Mouse (Mus musculus): Measurements from ENCODE around the gene Mcm10. TPM values are rescaled to one million over a fixed set of nuclear protein-coding genes. Genes with fewer than 3 reads are reported as not detected.
A peak's percentile ranks its signal among the peaks of the same experiment; 100 is the strongest.

Gene Mcm10
- polyA plus RNA-seq (2014; fragmentation: Nextera tagmentation; extraction: Ambion mirVana) = 1.8 and 3.5 TPM in 2 replicates

DNA sequence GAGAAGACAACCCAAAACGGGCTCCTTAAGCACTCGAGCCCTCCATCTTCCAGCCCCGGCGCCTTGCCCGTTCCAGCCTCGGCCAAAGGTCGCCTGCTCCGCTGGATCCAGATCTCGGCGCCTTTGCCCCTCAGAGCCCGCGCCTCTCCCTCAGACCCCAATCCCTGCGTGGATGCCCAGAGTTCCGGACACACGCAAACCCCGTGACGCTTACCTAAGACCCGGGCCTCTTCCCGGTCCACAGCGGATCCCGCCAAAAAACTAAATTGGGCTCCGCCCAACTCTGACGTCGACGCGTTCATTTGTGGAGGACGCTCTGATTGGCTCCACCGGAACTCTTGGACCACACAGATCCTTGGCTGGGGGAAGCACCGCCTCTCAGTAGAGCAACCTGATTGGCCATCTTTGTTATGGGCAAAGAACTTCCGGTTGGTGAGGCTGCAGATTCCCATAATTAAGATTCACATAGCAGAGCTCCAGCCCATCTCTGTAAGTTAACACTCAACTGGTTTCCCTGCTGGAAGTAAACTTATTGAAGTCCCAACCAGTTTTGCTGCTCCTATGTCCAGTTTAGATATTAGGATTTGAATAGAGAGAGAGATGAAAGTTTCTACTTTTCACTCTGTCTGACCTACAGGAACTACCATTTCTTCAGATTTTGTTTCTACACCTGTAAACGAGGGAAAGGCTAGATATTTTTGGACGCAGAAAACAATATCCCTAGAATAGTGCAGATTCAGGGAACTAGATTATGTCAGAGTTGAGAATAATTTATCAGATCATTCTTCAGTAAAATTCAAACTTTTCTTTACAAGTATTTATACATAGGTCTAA lies at the start of gene Mcm10:
Gene Mcm10 (minus strand): TSS at position 301 of the 834 bp plus-strand sequence.
- H3K4me1 ChIP-seq (ENCODE audit: control insufficient read depth, insufficient read depth, low read length) = no peaks in the 10 kb centered on the region
- peak within 1 kb of the TSS; percentile 48 for H3K4me3 ChIP-seq (ENCODE audit: low read depth, low read length)
- 4% methylated on average over 32 of the region's 32 CpGs for WGBS
- ATAC-seq (ENCODE audit: low read depth) = peak; percentile 100
- no peaks in the 10 kb centered on the region for H3K36me3 ChIP-seq (ENCODE audit: control insufficient read depth, insufficient read depth, low read length)
- H3K9ac ChIP-seq (replicated peaks; ENCODE audit: low read depth, low read length) = no peak within 1 kb of the TSS
- no peaks in the 10 kb centered on the region for H3K27me3 ChIP-seq (ENCODE audit: control insufficient read depth, insufficient read depth, low read length)
- H3K9me3 ChIP-seq (ENCODE audit: control insufficient read depth, low read length) = no peaks in the 10 kb centered on the region
- no peak within 1 kb of the TSS for H3K27ac ChIP-seq (ENCODE audit: low read depth, low read length)
- peak within 1 kb of the TSS; percentile 71 for H3K4me2 ChIP-seq (ENCODE audit: low read depth, low read length)

DNA sequence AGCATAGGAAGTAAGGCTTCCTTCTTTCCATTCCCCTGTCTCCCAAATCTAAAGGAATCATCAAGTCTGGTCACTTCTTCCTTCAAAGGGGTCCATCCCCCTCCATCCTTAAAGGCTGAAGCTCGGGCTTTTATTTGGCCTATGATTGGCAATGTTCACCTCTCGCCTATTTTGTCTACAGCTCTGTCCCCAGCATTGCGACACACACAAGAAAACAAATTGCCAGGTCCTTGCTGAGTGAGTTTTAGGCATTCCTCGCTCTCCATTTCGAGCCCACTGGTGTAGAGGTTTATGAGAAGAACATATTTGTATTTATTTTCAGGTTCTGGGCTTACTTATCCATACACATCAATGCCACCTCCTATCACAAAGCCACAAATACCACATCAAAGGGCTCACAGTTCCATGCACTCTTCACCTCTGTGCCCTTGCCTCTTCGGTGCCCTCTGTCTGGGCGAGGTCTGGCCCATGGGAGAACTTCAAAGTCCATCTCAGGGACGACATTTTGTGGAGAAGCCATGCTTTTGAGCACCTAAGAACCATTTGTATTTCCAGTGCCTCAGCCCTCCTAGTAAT lies 48.6 kb upstream of the Mcm10 start:
- Histone ChIP-seq H3K27me3 (ENCODE audit: control insufficient read depth, insufficient read depth, low read length) (peaks cover 2% of the 10 kb centered on the region), H3K4me1 (ENCODE audit: control insufficient read depth, insufficient read depth, low read length) (peaks cover 6% of the 10 kb centered on the region; the same call in 1 of the 2 replicates), H3K9ac (replicated peaks; ENCODE audit: low read depth, low read length) (no peak overlapping the region), H3K27ac (ENCODE audit: low read depth, low read length) (no peak overlapping the region), H3K9me3 (ENCODE audit: control insufficient read depth, low read length) (no peaks in the 10 kb centered on the region), H3K36me3 (ENCODE audit: control insufficient read depth, insufficient read depth, low read length) (no peaks in the 10 kb centered on the region), H3K4me3 (ENCODE audit: low read depth, low read length) (no peak overlapping the region), H3K4me2 (ENCODE audit: low read depth, low read length) (no peak overlapping the region)
- 82% methylated on average over 8 of the region's 8 CpGs for WGBS
- ATAC-seq (ENCODE audit: low read depth) = no peak

DNA sequence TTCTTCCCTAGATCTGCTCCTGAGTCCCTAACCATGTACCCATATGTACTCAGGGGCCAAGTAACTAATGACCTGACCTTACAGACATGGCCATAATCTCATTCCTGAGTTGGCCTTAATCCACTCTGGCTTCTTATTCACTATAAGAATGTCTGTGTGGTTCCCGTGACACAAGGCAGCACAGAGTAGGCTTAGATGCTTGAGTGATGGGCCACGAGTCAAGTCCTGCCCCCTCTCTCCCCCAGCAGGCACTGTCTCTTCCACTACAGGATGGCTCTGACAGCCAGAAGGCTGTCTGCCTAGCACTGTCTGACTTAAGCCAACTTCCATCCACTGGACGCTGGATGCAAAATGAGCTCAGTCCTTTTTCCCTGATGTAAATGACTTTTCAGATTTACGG lies 47.4 kb upstream of the Mcm10 start:
- H3K4me2 ChIP-seq (ENCODE audit: low read depth, low read length) = no peak overlapping the region
- H3K9ac ChIP-seq (replicated peaks; ENCODE audit: low read depth, low read length) = no peak overlapping the region
- no peak overlapping the region for H3K27ac ChIP-seq (ENCODE audit: low read depth, low read length)
- H3K36me3 ChIP-seq (ENCODE audit: control insufficient read depth, insufficient read depth, low read length) = no peaks in the 10 kb centered on the region
- no peak for ATAC-seq (ENCODE audit: low read depth)
- H3K9me3 ChIP-seq (ENCODE audit: control insufficient read depth, low read length) = no peaks in the 10 kb centered on the region
- H3K4me1 ChIP-seq (ENCODE audit: control insufficient read depth, insufficient read depth, low read length) = peaks cover 6% of the 10 kb centered on the region; the same call in 1 of the 2 replicates
- WGBS = 84% methylated on average over 4 of the region's 4 CpGs
- H3K27me3 ChIP-seq (ENCODE audit: control insufficient read depth, insufficient read depth, low read length) = peaks cover 2% of the 10 kb centered on the region
- no peak overlapping the region for H3K4me3 ChIP-seq (ENCODE audit: low read depth, low read length)

DNA sequence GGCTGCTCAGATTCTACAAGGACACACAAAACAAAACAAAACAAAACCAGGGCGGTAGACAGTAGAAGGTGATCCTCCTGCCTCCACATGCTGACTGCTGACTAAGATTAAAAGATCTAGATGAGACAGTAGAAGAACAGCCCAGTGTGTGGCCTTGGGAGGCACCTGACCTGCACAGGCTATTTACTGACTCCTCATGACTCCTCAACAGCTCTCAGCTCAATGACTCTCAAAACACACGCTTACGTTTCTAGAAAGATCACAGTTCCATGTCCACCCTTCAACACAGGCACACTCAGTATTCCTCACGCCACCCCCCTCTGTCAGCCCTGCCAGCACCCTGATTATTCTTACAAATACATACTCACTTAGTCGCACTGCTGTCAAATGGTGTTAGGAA lies 45.8 kb upstream of the Mcm10 start:
- peaks cover 4% of the 10 kb centered on the region; the same call in 1 of the 2 replicates for H3K4me1 ChIP-seq (ENCODE audit: control insufficient read depth, insufficient read depth, low read length)
- WGBS = 82% methylated on average over 5 of the region's 5 CpGs
- ATAC-seq (ENCODE audit: low read depth) = no peak
- H3K4me2 ChIP-seq (ENCODE audit: low read depth, low read length) = no peak overlapping the region
- no peaks in the 10 kb centered on the region; the same call in 1 of the 2 replicates for H3K27me3 ChIP-seq (ENCODE audit: control insufficient read depth, insufficient read depth, low read length)
- H3K9ac ChIP-seq (replicated peaks; ENCODE audit: low read depth, low read length) = no peak overlapping the region
- H3K36me3 ChIP-seq (ENCODE audit: control insufficient read depth, insufficient read depth, low read length) = no peaks in the 10 kb centered on the region
- no peaks in the 10 kb centered on the region for H3K9me3 ChIP-seq (ENCODE audit: control insufficient read depth, low read length)
- H3K27ac ChIP-seq (ENCODE audit: low read depth, low read length) = no peak overlapping the region
- H3K4me3 ChIP-seq (ENCODE audit: low read depth, low read length) = no peak overlapping the region

DNA sequence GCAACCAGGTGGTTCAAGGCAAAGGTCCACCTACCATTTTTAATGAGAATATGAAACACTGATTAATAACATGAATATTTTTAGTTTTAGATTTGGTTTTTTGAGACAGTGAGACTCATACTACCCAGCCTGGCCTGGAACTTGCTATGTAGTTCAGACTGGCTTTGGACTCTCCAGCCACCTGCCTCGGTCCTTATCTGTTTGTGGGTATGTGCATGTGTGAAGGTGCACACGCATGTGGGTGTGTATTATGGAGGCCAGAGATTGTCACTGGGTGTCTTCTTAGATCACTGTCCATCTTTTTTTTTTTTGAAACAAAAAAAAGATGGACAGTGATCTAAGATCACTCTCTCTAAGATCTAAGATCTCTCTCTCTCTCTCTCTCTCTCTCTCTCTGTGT lies 38.0 kb upstream of the Mcm10 start:
- no peak overlapping the region for H3K9ac ChIP-seq (replicated peaks; ENCODE audit: low read depth, low read length)
- H3K4me1 ChIP-seq (ENCODE audit: control insufficient read depth, insufficient read depth, low read length) = no peaks in the 10 kb centered on the region
- no peak for ATAC-seq (ENCODE audit: low read depth)
- H3K36me3 ChIP-seq (ENCODE audit: control insufficient read depth, insufficient read depth, low read length) = no peaks in the 10 kb centered on the region
- H3K27me3 ChIP-seq (ENCODE audit: control insufficient read depth, insufficient read depth, low read length) = no peaks in the 10 kb centered on the region
- no peak overlapping the region for H3K4me3 ChIP-seq (ENCODE audit: low read depth, low read length)
- 97% methylated on average over 2 of the region's 2 CpGs for WGBS
- H3K27ac ChIP-seq (ENCODE audit: low read depth, low read length) = no peak overlapping the region
- H3K9me3 ChIP-seq (ENCODE audit: control insufficient read depth, low read length) = no peaks in the 10 kb centered on the region
- no peak overlapping the region for H3K4me2 ChIP-seq (ENCODE audit: low read depth, low read length)

DNA sequence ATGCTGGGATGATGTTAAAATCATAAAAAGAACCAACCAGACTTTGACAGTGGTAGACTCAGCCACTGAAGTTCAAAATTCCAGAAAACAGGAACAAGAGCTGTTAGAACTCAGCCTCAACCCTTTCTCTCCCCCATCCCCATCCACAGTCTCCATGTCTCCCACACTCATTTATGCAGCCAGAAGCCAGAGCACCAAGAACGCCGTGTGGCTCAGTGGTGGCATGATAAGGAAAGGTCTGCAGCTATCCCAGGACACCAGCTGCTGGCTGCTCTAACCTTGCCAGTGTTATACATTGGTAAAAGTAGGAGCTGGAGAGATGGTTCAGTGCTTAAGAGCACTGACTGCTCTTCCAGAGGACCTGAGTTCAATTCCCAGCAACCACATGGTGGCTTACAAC lies 34.4 kb upstream of the Mcm10 start:
- Histone ChIP-seq H3K4me3 (ENCODE audit: low read depth, low read length) (no peak overlapping the region), H3K4me2 (ENCODE audit: low read depth, low read length) (no peak overlapping the region), H3K9ac (replicated peaks; ENCODE audit: low read depth, low read length) (no peak overlapping the region), H3K27me3 (ENCODE audit: control insufficient read depth, insufficient read depth, low read length) (no peaks in the 10 kb centered on the region), H3K36me3 (ENCODE audit: control insufficient read depth, insufficient read depth, low read length) (no peaks in the 10 kb centered on the region), H3K9me3 (ENCODE audit: control insufficient read depth, low read length) (no peaks in the 10 kb centered on the region), H3K27ac (ENCODE audit: low read depth, low read length) (no peak overlapping the region), H3K4me1 (ENCODE audit: control insufficient read depth, insufficient read depth, low read length) (peaks cover 4% of the 10 kb centered on the region; the same call in 1 of the 2 replicates)
- ATAC-seq (ENCODE audit: low read depth) = no peak
- 94% methylated on average over 2 of the region's 2 CpGs for WGBS

DNA sequence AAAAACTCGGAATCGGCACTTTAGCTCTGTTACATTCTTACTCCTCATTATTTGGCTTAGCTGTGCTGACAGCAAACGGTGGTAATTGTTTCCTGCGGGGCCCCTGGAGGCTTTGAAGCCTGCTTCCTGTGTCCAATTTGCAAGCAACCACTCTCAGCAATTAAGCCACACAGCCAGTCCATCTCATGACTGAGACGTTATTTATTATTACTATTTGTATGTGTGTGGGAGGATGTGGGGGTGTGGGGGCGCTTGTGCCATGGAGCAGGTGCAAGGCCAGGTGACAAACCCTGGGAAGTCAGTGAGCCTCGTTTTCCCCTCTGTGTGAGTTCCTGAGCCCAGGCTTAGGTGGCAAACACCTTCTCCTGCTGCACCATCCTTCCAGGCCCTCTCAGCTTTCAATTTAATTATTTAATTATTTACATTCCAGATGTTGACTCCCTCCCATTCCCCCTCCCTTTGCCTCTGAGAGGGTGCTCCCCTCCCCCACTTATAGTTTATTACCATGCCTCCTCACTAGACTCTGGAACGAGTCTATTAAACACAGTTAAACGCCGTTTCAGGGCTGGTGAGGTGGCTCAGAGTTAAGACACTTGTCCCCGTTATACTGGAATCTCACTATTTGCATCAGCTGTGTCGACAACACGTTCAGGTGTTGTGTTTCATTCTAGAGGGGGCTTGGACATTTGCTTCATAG lies 32.8 kb upstream of the Mcm10 start:
- WGBS = 15% methylated on average over 13 of the region's 13 CpGs
- Histone ChIP-seq H3K4me3 (ENCODE audit: low read depth, low read length) (no peak overlapping the region), H3K27me3 (ENCODE audit: control insufficient read depth, insufficient read depth, low read length) (no peaks in the 10 kb centered on the region), H3K9me3 (ENCODE audit: control insufficient read depth, low read length) (no peaks in the 10 kb centered on the region), H3K4me1 (ENCODE audit: control insufficient read depth, insufficient read depth, low read length) (peaks cover 4% of the 10 kb centered on the region; the same call in 1 of the 2 replicates), H3K9ac (replicated peaks; ENCODE audit: low read depth, low read length) (no peak overlapping the region), H3K4me2 (ENCODE audit: low read depth, low read length) (peak overlapping the region; percentile 31; the same call in 1 of the 2 replicates), H3K36me3 (ENCODE audit: control insufficient read depth, insufficient read depth, low read length) (no peaks in the 10 kb centered on the region), H3K27ac (ENCODE audit: low read depth, low read length) (peak overlapping the region; percentile 6; the same call in 1 of the 2 replicates)
- ATAC-seq (ENCODE audit: low read depth) = peak; percentile 59

DNA sequence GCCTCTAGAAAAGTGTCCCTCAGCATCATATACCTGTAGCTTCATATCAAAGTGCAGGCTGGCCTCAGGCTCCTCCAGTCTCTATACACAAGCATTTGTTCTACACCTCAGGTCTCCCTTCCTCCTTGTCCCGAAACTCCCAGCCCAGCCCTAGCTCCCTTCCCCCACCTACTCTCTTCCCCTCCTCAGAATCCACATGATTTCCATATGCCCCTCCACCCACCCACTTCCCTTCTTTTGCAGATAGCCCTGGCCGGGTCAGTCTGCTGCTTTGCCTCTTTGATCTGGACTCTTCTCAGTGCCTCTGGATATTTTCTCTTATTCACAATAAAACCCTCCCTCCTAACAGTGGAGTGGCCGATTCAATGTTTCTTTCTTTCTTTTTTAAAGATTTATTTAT lies 31.7 kb upstream of the Mcm10 start:
- Histone ChIP-seq H3K27ac (ENCODE audit: low read depth, low read length) (no peak overlapping the region), H3K27me3 (ENCODE audit: control insufficient read depth, insufficient read depth, low read length) (no peaks in the 10 kb centered on the region), H3K4me3 (ENCODE audit: low read depth, low read length) (no peak overlapping the region), H3K36me3 (ENCODE audit: control insufficient read depth, insufficient read depth, low read length) (no peaks in the 10 kb centered on the region), H3K4me1 (ENCODE audit: control insufficient read depth, insufficient read depth, low read length) (peaks cover 4% of the 10 kb centered on the region; the same call in 1 of the 2 replicates), H3K9ac (replicated peaks; ENCODE audit: low read depth, low read length) (no peak overlapping the region), H3K4me2 (ENCODE audit: low read depth, low read length) (no peak overlapping the region), H3K9me3 (ENCODE audit: control insufficient read depth, low read length) (no peaks in the 10 kb centered on the region)
- 50% methylated on average over 3 of the region's 3 CpGs for WGBS
- ATAC-seq (ENCODE audit: low read depth) = no peak

DNA sequence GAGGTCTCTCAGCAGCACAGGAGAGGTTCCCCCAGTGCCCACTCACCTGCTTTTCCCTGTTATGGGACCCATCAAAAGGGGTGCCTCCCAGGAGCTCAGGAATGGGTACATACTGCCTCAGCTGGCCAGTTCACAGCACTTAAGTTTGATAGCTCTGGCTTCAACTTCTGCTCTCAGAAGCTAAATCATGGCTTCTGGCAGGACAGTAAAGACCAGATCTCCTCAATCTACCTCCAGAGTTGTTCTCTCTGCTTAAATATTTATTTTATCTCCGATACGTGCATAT lies 30.8 kb upstream of the Mcm10 start:
- Histone ChIP-seq H3K36me3 (ENCODE audit: control insufficient read depth, insufficient read depth, low read length) (no peaks in the 10 kb centered on the region), H3K27me3 (ENCODE audit: control insufficient read depth, insufficient read depth, low read length) (no peaks in the 10 kb centered on the region), H3K27ac (ENCODE audit: low read depth, low read length) (no peak overlapping the region), H3K4me1 (ENCODE audit: control insufficient read depth, insufficient read depth, low read length) (peaks cover 4% of the 10 kb centered on the region; the same call in 1 of the 2 replicates), H3K4me2 (ENCODE audit: low read depth, low read length) (no peak overlapping the region), H3K9ac (replicated peaks; ENCODE audit: low read depth, low read length) (no peak overlapping the region), H3K9me3 (ENCODE audit: control insufficient read depth, low read length) (no peaks in the 10 kb centered on the region), H3K4me3 (ENCODE audit: low read depth, low read length) (no peak overlapping the region)
- 97% methylated on average over 2 of the region's 2 CpGs for WGBS
- ATAC-seq (ENCODE audit: low read depth) = no peak
